Mouse (Mus musculus) hindbrain, embryonic 11.5 days (tissue): ENCODE results near the gene Ctsf. TPM values are rescaled to one million over a fixed set of nuclear protein-coding genes. Genes with fewer than 3 reads are reported as not detected.

ENCODE experiments used
- ATAC-seq: fragments of 200-750 bp; cut with Nextera tagmentation; 2 replicates; pipeline ENCODE4 v1.8.0; 2017; ENCODE audit warnings: mild to moderate bottlenecking, moderate TSS enrichment, moderate library complexity; ENCODE audit not compliant: low FRiP score
- DNase-seq: peaks from one replicate; pipeline ENCODE4 v3.0.0-alpha.2; 2015; ENCODE audit warnings: low spot score
- H3K27ac ChIP-seq: fragments of 300-500 bp; sonication (generic); 2 replicates; pipeline ENCODE4 v1.5.1; 2014; ENCODE audit warnings: mild to moderate bottlenecking, low read depth, low read length
- H3K27me3 ChIP-seq: fragments of 300-500 bp; sonication (generic); 2 replicates; pipeline ENCODE4 v1.6.1; 2014; ENCODE audit warnings: mild to moderate bottlenecking, low read length, moderate library complexity, mixed read lengths; ENCODE audit not compliant: control insufficient read depth, insufficient read depth
- H3K36me3 ChIP-seq: fragments of 300-500 bp; sonication (generic); 2 replicates; pipeline ENCODE4 v1.6.1; 2014; ENCODE audit warnings: mild to moderate bottlenecking, low read length, moderate library complexity, mixed read lengths; ENCODE audit not compliant: control insufficient read depth, insufficient read depth
- H3K4me1 ChIP-seq: fragments of 300-500 bp; sonication (generic); replicated peaks from 2 replicates; pipeline ENCODE4 v1.6.1; 2014; ENCODE audit warnings: low read length, mixed read lengths; ENCODE audit not compliant: control insufficient read depth, insufficient read depth
- H3K4me2 ChIP-seq: fragments of 300-500 bp; sonication (generic); replicated peaks from 2 replicates; pipeline ENCODE4 v1.6.1; 2014; ENCODE audit warnings: mild to moderate bottlenecking, low read depth, low read length
- H3K4me3 ChIP-seq: fragments of 300-500 bp; sonication (generic); 2 replicates; pipeline ENCODE4 v1.5.1; 2014; ENCODE audit warnings: low read depth, low read length
- H3K9ac ChIP-seq: fragments of 300-500 bp; sonication (generic); 2 replicates; pipeline ENCODE4 v1.6.1; 2014; ENCODE audit warnings: low read depth, low read length
- H3K9me3 ChIP-seq: fragments of 300-500 bp; sonication (generic); 2 replicates; pipeline ENCODE4 v1.6.1; 2016; ENCODE audit warnings: low read length; ENCODE audit not compliant: control insufficient read depth
- WGBS: fragments of 180-500 bp; shearing (Covaris S2); extraction: QIAGEN DNeasy Blood & Tissue Kit; methylation state at CpG from one replicate; pipeline ENCODE4 v1.1.7; 2014; 5-methylcytosine and 5-hydroxymethylcytosine counted together
- polyA plus RNA-seq: library from polyadenylated mRNA; unstranded; fragments of >200 nt; fragmentation: Nextera tagmentation; extraction: Ambion mirVana; gene quantifications from 2 replicates; pipeline ENCODE4 v1.2.1, GENCODE M21; 2014

Ctsf gene
- polyA plus RNA-seq, 1 experiment from 2014 or later, result 38.5 TPM

- H3K9me3 ChIP-seq, result no peaks in the 10 kb centered on the region
- H3K36me3 ChIP-seq, result no peaks in the 10 kb centered on the region
- no peak for ATAC-seq
- no peak overlapping the region for H3K4me2 ChIP-seq
- no peaks in the 10 kb centered on the region; the same call in 1 of the 2 replicates for H3K4me1 ChIP-seq
- no peak for DNase-seq
- no peak overlapping the region for H3K27ac ChIP-seq
- 82% methylated on average over 4 of the region's 4 CpGs for WGBS
- H3K27me3 ChIP-seq, result no peaks in the 10 kb centered on the region
- H3K4me3 ChIP-seq, result no peak overlapping the region
- H3K9ac ChIP-seq, result no peak overlapping the region
Measured at GRCm38 (mm10) chr19:4883961-4884360, 29.0 kb downstream of the Ctsf start.

- H3K4me1 ChIP-seq, result no peaks in the 10 kb centered on the region
Measured at GRCm38 (mm10) chr19:4889791-4890190, 34.9 kb downstream of the Ctsf start.

GRCm38 (mm10) chr19:4891798-4892197 lies 36.9 kb downstream of the Ctsf start:
- no peaks in the 10 kb centered on the region for H3K27me3 ChIP-seq
- H3K4me1 ChIP-seq, result no peaks in the 10 kb centered on the region
- no peak overlapping the region for H3K27ac ChIP-seq
- H3K4me3 ChIP-seq, result no peak overlapping the region
- WGBS, result 79% methylated on average over 3 of the region's 3 CpGs
- DNase-seq, result no peak
- no peaks in the 10 kb centered on the region for H3K9me3 ChIP-seq
- ATAC-seq, result no peak
- no peak overlapping the region for H3K9ac ChIP-seq
- H3K36me3 ChIP-seq, result peaks cover 4% of the 10 kb centered on the region; the same call in 1 of the 2 replicates
- no peak overlapping the region for H3K4me2 ChIP-seq

More at GRCm38 (mm10) chr19:4889791-4890190, 34.9 kb downstream of the Ctsf start:
- H3K36me3 ChIP-seq, result peaks cover 4% of the 10 kb centered on the region; the same call in 1 of the 2 replicates
- H3K9me3 ChIP-seq, result no peaks in the 10 kb centered on the region
- H3K27me3 ChIP-seq, result no peaks in the 10 kb centered on the region
- no peak overlapping the region for H3K4me3 ChIP-seq
- no peak for DNase-seq
- no peak overlapping the region for H3K27ac ChIP-seq
- 85% methylated on average over 10 of the region's 10 CpGs for WGBS
- H3K9ac ChIP-seq, result no peak overlapping the region
- ATAC-seq, result no peak
- no peak overlapping the region for H3K4me2 ChIP-seq

- 51% methylated on average over 21 of the region's 21 CpGs for WGBS
- H3K27me3 ChIP-seq, result no peaks in the 10 kb centered on the region
- DNase-seq, result no peak
- no peak for ATAC-seq
- no peak overlapping the region for H3K9ac ChIP-seq
- H3K4me2 ChIP-seq, result no peak overlapping the region
- no peak overlapping the region for H3K4me3 ChIP-seq
- no peaks in the 10 kb centered on the region for H3K9me3 ChIP-seq
- H3K36me3 ChIP-seq, result no peaks in the 10 kb centered on the region
- H3K27ac ChIP-seq, result no peak overlapping the region
- no peaks in the 10 kb centered on the region for H3K4me1 ChIP-seq
Measured at GRCm38 (mm10) chr19:4896780-4897520, 42.0 kb downstream of the Ctsf start.

- Histone ChIP-seq H3K9me3 (no peaks in the 10 kb centered on the region), H3K27ac (no peak overlapping the region), H3K4me2 (no peak overlapping the region), H3K36me3 (no peaks in the 10 kb centered on the region), H3K4me1 (no peaks in the 10 kb centered on the region), H3K27me3 (no peaks in the 10 kb centered on the region), H3K4me3 (no peak overlapping the region), H3K9ac (no peak overlapping the region)
- 77% methylated on average over 9 of the region's 9 CpGs for WGBS
- ATAC-seq (no peak), DNase-seq (no peak)
Measured at GRCm38 (mm10) chr19:4898972-4899371, 44.0 kb downstream of the Ctsf start.

GRCm38 (mm10) chr19:4899888-4900287 lies 45.0 kb downstream of the Ctsf start:
- Histone ChIP-seq H3K4me1 (no peaks in the 10 kb centered on the region), H3K9ac (no peak overlapping the region), H3K4me2 (no peak overlapping the region), H3K36me3 (no peaks in the 10 kb centered on the region), H3K27me3 (no peaks in the 10 kb centered on the region), H3K9me3 (no peaks in the 10 kb centered on the region), H3K4me3 (no peak overlapping the region), H3K27ac (no peak overlapping the region)
- ATAC-seq (no peak), DNase-seq (no peak)
- WGBS, result 79% methylated on average over 3 of the region's 3 CpGs

GRCm38 (mm10) chr19:4905979-4906794 lies 51.3 kb downstream of the Ctsf start, which contains the start of gene Bbs1:
Gene Bbs1, minus strand, starts transcription at chr19:4906628.
- no peaks in the 10 kb centered on the region for H3K9me3 ChIP-seq
- H3K4me1 ChIP-seq, result peaks cover 2% of the 10 kb centered on the region; the same call in 1 of the 2 replicates
- no peaks in the 10 kb centered on the region for H3K27me3 ChIP-seq
- DNase-seq (peak; percentile 90), ATAC-seq (peak; percentile 61)
- peaks cover 6% of the 10 kb centered on the region; the same call in 1 of the 2 replicates for H3K36me3 ChIP-seq
- peak within 1 kb of the TSS; percentile 62 for H3K4me2 ChIP-seq
- H3K9ac ChIP-seq, result peak within 1 kb of the TSS; percentile 58
- 9% methylated on average over 31 of the region's 31 CpGs for WGBS
- peak within 1 kb of the TSS; percentile 3 for H3K27ac ChIP-seq
- H3K4me3 ChIP-seq, result peak within 1 kb of the TSS; percentile 52

GRCm38 (mm10) chr19:4908107-4908506 lies 53.2 kb downstream of the Ctsf start:
- DNase-seq, result peak; percentile 38
- peaks cover 2% of the 10 kb centered on the region; the same call in 1 of the 2 replicates for H3K4me1 ChIP-seq
- H3K9me3 ChIP-seq, result no peaks in the 10 kb centered on the region
- H3K27me3 ChIP-seq, result no peaks in the 10 kb centered on the region
- WGBS, result 83% methylated on average over 4 of the region's 4 CpGs
- no peak overlapping the region for H3K9ac ChIP-seq
- no peak overlapping the region for H3K4me2 ChIP-seq
- no peak overlapping the region for H3K27ac ChIP-seq
- H3K4me3 ChIP-seq, result no peak overlapping the region
- no peak for ATAC-seq
- H3K36me3 ChIP-seq, result peaks cover 8% of the 10 kb centered on the region; the same call in 1 of the 2 replicates
